Mouse (Mus musculus): ENCODE data around the gene Mydgf. TPM values are rescaled to one million over a fixed set of nuclear protein-coding genes. Genes with fewer than 3 reads are reported as not detected.

Gene Mydgf
- polyA plus RNA-seq, 1 experiment from 2014 or later = 89.2 TPM

GRCm38 (mm10) chr17:56214229-56214628 lies 30.5 kb upstream of the Mydgf start:
- Histone ChIP-seq H3K4me1 (ENCODE audit: control insufficient read depth, insufficient read depth, low read length) (peaks cover 10% of the 10 kb centered on the region), H3K4me3 (ENCODE audit: low read length) (no peak overlapping the region), H3K27ac (ENCODE audit: low read depth, low read length) (no peak overlapping the region), H3K9me3 (ENCODE audit: control insufficient read depth, low read length) (no peaks in the 10 kb centered on the region), H3K27me3 (ENCODE audit: control insufficient read depth, insufficient read depth, low read length) (no peaks in the 10 kb centered on the region), H3K36me3 (ENCODE audit: control insufficient read depth, insufficient read depth, low read length) (peaks cover 26% of the 10 kb centered on the region), H3K9ac (ENCODE audit: low read depth, low read length) (no peak overlapping the region), H3K4me2 (replicated peaks; ENCODE audit: low read depth, low read length) (no peak overlapping the region)
- 86% methylated on average over 1 of the region's 1 CpGs for WGBS
- no peak for ATAC-seq (ENCODE audit: low FRiP score, low TSS enrichment)

- no peak overlapping the region for H3K4me3 ChIP-seq (ENCODE audit: low read length)
- no peaks in the 10 kb centered on the region for H3K27me3 ChIP-seq (ENCODE audit: control insufficient read depth, insufficient read depth, low read length)
- no peaks in the 10 kb centered on the region for H3K9me3 ChIP-seq (ENCODE audit: control insufficient read depth, low read length)
- ATAC-seq (ENCODE audit: low FRiP score, low TSS enrichment) = no peak
- no peak overlapping the region for H3K27ac ChIP-seq (ENCODE audit: low read depth, low read length)
- no peak overlapping the region for H3K9ac ChIP-seq (ENCODE audit: low read depth, low read length)
- peaks cover 7% of the 10 kb centered on the region for H3K4me1 ChIP-seq (ENCODE audit: control insufficient read depth, insufficient read depth, low read length)
- 58% methylated on average over 6 of the region's 6 CpGs for WGBS
- no peak overlapping the region for H3K4me2 ChIP-seq (replicated peaks; ENCODE audit: low read depth, low read length)
- peaks cover 42% of the 10 kb centered on the region for H3K36me3 ChIP-seq (ENCODE audit: control insufficient read depth, insufficient read depth, low read length)
Measured at GRCm38 (mm10) chr17:56212676-56213075, 29.0 kb upstream of the Mydgf start.

DNA sequence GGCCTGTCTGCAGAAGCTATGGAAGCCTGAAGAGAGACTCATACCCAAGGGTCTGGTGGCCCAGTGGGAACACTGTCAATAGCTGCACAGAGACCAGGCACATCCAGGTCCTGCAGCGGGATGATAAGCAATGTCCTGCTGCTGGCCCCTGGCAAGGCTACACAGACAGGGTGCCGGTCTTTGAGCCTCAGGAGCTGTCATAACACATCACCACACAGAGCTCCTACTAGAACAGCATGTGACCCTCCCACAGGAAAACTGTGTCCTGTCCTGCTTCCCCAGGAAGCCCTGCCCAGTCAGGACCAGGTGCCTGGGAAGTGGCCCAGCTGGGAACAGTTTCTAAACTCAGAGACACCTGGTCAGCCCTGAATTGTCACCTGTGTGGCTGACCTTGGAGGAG lies 27.4 kb upstream of the Mydgf start:
- 93% methylated on average over 2 of the region's 2 CpGs for WGBS
- ATAC-seq (ENCODE audit: low FRiP score, low TSS enrichment) = no peak
- Histone ChIP-seq H3K4me3 (ENCODE audit: low read length) (no peak overlapping the region), H3K36me3 (ENCODE audit: control insufficient read depth, insufficient read depth, low read length) (peaks cover 57% of the 10 kb centered on the region), H3K9me3 (ENCODE audit: control insufficient read depth, low read length) (no peaks in the 10 kb centered on the region), H3K9ac (ENCODE audit: low read depth, low read length) (no peak overlapping the region), H3K4me1 (ENCODE audit: control insufficient read depth, insufficient read depth, low read length) (no peaks in the 10 kb centered on the region), H3K4me2 (replicated peaks; ENCODE audit: low read depth, low read length) (no peak overlapping the region), H3K27ac (ENCODE audit: low read depth, low read length) (no peak overlapping the region), H3K27me3 (ENCODE audit: control insufficient read depth, insufficient read depth, low read length) (no peaks in the 10 kb centered on the region)

DNA sequence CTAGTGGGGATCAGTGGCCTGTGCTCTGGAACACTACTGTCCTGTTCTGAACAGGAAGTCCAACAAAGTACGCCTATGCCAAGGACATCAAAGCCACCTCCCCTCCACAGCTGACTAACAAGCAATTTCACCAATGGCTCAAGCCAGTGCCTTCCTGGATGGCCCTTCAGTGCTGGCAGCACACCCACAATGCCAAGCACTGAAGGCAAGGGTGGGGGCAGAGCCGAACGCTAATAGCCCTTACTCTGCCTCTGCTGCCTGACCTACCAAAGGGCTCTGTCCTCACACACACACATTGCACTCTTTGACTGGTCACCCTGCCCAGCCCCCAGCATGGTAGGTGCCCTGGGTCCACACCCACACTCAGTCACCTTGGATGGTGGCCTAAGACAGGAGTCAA lies 25.1 kb upstream of the Mydgf start:
- no peaks in the 10 kb centered on the region for H3K27me3 ChIP-seq (ENCODE audit: control insufficient read depth, insufficient read depth, low read length)
- 93% methylated on average over 3 of the region's 3 CpGs for WGBS
- no peak overlapping the region for H3K9ac ChIP-seq (ENCODE audit: low read depth, low read length)
- H3K4me3 ChIP-seq (ENCODE audit: low read length) = no peak overlapping the region
- ATAC-seq (ENCODE audit: low FRiP score, low TSS enrichment) = no peak
- H3K36me3 ChIP-seq (ENCODE audit: control insufficient read depth, insufficient read depth, low read length) = peaks cover 80% of the 10 kb centered on the region
- H3K9me3 ChIP-seq (ENCODE audit: control insufficient read depth, low read length) = no peaks in the 10 kb centered on the region
- H3K27ac ChIP-seq (ENCODE audit: low read depth, low read length) = no peak overlapping the region
- no peak overlapping the region for H3K4me2 ChIP-seq (replicated peaks; ENCODE audit: low read depth, low read length)
- H3K4me1 ChIP-seq (ENCODE audit: control insufficient read depth, insufficient read depth, low read length) = no peaks in the 10 kb centered on the region

- H3K36me3 ChIP-seq (ENCODE audit: control insufficient read depth, insufficient read depth, low read length) = peaks cover 87% of the 10 kb centered on the region
- H3K9me3 ChIP-seq (ENCODE audit: control insufficient read depth, low read length) = no peaks in the 10 kb centered on the region
- ATAC-seq (ENCODE audit: low FRiP score, low TSS enrichment) = no peak
- H3K4me1 ChIP-seq (ENCODE audit: control insufficient read depth, insufficient read depth, low read length) = no peaks in the 10 kb centered on the region
- WGBS = 92% methylated on average over 9 of the region's 9 CpGs
- H3K4me3 ChIP-seq (ENCODE audit: low read length) = no peak overlapping the region
- no peak overlapping the region for H3K27ac ChIP-seq (ENCODE audit: low read depth, low read length)
- no peak overlapping the region for H3K9ac ChIP-seq (ENCODE audit: low read depth, low read length)
- no peaks in the 10 kb centered on the region for H3K27me3 ChIP-seq (ENCODE audit: control insufficient read depth, insufficient read depth, low read length)
- no peak overlapping the region for H3K4me2 ChIP-seq (replicated peaks; ENCODE audit: low read depth, low read length)
Measured at GRCm38 (mm10) chr17:56207963-56208530, 24.3 kb upstream of the Mydgf start.

DNA sequence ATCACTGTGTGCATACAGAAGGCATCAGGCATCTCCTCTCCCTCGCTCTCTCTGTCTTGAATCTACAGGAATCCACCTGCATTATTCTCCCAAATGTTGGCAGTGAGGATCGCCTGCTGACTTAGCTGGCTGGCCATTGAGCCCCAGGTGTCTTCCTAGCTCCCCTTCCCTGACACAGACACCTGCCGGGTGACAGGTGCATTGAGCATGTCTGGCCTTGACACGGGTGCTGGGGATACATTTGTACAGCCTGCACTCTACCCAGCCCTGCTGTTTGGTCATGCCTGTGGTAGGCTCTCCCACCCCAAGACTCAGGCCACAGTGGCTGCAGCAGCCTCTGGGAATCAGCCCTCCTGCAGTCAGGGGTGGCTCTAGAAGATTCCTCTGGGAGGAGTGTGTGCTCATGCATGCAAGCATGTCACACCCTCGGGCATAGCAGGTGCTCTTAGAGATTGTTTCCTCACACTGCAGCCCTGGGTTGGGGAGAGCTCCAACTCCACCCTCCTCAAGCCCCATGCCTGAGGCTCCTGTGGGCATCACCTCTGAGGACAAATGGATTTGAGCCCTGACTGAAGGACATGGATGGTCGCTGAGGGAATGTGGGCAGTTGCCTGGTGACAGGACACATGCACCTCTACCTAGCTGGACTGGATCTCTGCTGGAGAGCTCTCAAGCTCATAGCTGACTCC lies 23.4 kb upstream of the Mydgf start:
- Histone ChIP-seq H3K36me3 (ENCODE audit: control insufficient read depth, insufficient read depth, low read length) (peaks cover 97% of the 10 kb centered on the region), H3K27ac (ENCODE audit: low read depth, low read length) (no peak overlapping the region)
- 78% methylated on average over 6 of the region's 6 CpGs for WGBS

DNA sequence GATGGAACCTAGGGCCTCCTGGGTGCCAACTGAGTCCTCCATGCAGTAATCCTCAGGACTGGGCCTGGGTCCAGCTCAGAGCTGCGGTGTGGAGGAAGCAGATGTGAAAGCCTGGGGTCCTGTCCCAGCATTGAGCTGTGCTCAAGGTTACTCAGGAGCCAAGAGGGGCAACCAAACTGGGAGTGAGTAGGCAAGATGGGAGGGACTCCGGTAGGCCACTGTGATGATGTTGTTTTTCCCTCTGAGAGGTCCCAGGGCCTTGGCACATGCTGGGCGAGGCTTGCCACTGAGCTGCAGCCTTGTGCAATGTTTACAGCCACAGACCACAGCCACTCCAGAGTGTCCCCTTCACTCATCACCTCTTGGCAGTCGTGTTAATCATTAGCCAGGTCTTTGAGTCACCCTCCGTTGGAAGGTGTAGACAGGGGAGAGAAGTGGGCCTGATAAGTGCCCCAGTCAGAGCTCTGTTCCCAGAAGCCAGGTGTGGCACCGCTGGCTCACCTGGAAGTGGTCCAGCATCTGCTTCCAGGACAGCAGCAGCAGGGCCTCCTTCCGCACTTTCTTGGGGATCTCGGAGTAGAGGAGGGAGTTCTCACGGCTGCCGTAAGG lies 22.7 kb upstream of the Mydgf start:
- Histone ChIP-seq H3K27ac (ENCODE audit: low read depth, low read length) (no peak overlapping the region), H3K9ac (ENCODE audit: low read depth, low read length) (no peak overlapping the region), H3K4me2 (replicated peaks; ENCODE audit: low read depth, low read length) (no peak overlapping the region), H3K36me3 (ENCODE audit: control insufficient read depth, insufficient read depth, low read length) (peaks cover 100% of the 10 kb centered on the region), H3K9me3 (ENCODE audit: control insufficient read depth, low read length) (no peaks in the 10 kb centered on the region), H3K27me3 (ENCODE audit: control insufficient read depth, insufficient read depth, low read length) (no peaks in the 10 kb centered on the region), H3K4me3 (ENCODE audit: low read length) (no peak overlapping the region), H3K4me1 (ENCODE audit: control insufficient read depth, insufficient read depth, low read length) (no peaks in the 10 kb centered on the region)
- 83% methylated on average over 10 of the region's 10 CpGs for WGBS
- no peak for ATAC-seq (ENCODE audit: low FRiP score, low TSS enrichment)

More for the DNA sequence above, 23.4 kb upstream of the Mydgf start:
- no peaks in the 10 kb centered on the region for H3K4me1 ChIP-seq (ENCODE audit: control insufficient read depth, insufficient read depth, low read length)
- ATAC-seq (ENCODE audit: low FRiP score, low TSS enrichment) = no peak
- no peak overlapping the region for H3K9ac ChIP-seq (ENCODE audit: low read depth, low read length)
- H3K27me3 ChIP-seq (ENCODE audit: control insufficient read depth, insufficient read depth, low read length) = no peaks in the 10 kb centered on the region
- no peaks in the 10 kb centered on the region for H3K9me3 ChIP-seq (ENCODE audit: control insufficient read depth, low read length)
- no peak overlapping the region for H3K4me2 ChIP-seq (replicated peaks; ENCODE audit: low read depth, low read length)
- H3K4me3 ChIP-seq (ENCODE audit: low read length) = no peak overlapping the region

GRCm38 (mm10) chr17:56203729-56204128 lies 20.0 kb upstream of the Mydgf start:
- Histone ChIP-seq H3K9me3 (ENCODE audit: control insufficient read depth, low read length) (no peaks in the 10 kb centered on the region), H3K9ac (ENCODE audit: low read depth, low read length) (no peak overlapping the region), H3K4me2 (replicated peaks; ENCODE audit: low read depth, low read length) (no peak overlapping the region), H3K4me1 (ENCODE audit: control insufficient read depth, insufficient read depth, low read length) (no peaks in the 10 kb centered on the region), H3K4me3 (ENCODE audit: low read length) (no peak overlapping the region), H3K27ac (ENCODE audit: low read depth, low read length) (no peak overlapping the region), H3K27me3 (ENCODE audit: control insufficient read depth, insufficient read depth, low read length) (no peaks in the 10 kb centered on the region), H3K36me3 (ENCODE audit: control insufficient read depth, insufficient read depth, low read length) (peaks cover 91% of the 10 kb centered on the region)
- ATAC-seq (ENCODE audit: low FRiP score, low TSS enrichment) = no peak
- 59% methylated on average over 3 of the region's 3 CpGs for WGBS

GRCm38 (mm10) chr17:56202476-56202875 lies 18.8 kb upstream of the Mydgf start:
- 93% methylated on average over 8 of the region's 8 CpGs for WGBS
- Histone ChIP-seq H3K36me3 (ENCODE audit: control insufficient read depth, insufficient read depth, low read length) (peaks cover 91% of the 10 kb centered on the region), H3K9ac (ENCODE audit: low read depth, low read length) (no peak overlapping the region), H3K9me3 (ENCODE audit: control insufficient read depth, low read length) (no peaks in the 10 kb centered on the region), H3K4me1 (ENCODE audit: control insufficient read depth, insufficient read depth, low read length) (no peaks in the 10 kb centered on the region), H3K27ac (ENCODE audit: low read depth, low read length) (no peak overlapping the region), H3K4me3 (ENCODE audit: low read length) (no peak overlapping the region), H3K4me2 (replicated peaks; ENCODE audit: low read depth, low read length) (no peak overlapping the region), H3K27me3 (ENCODE audit: control insufficient read depth, insufficient read depth, low read length) (no peaks in the 10 kb centered on the region)
- no peak for ATAC-seq (ENCODE audit: low FRiP score, low TSS enrichment)
